Mouse (Mus musculus) heart, adult 2 months (tissue): ENCODE measurements at regions not wholly inside any gene's neighbourhood (a gene's known extent, or its start where the extent isn't known, plus 50 kb on each side); places are given as distances from the start of the nearest gene placed in this dataset.

Source experiments
- DNase-seq, 2 experiments: peaks; one replicate each; pipeline ENCODE4 v3.0.0; 2021
- H3K27ac ChIP-seq: fragments of 200-600 bp; 2 replicates; pipeline ENCODE4 v1.8.1; 2022
- H3K27me3 ChIP-seq: fragments of 200-500 bp; 2 replicates; pipeline ENCODE4 v1.6.1; 2012; ENCODE audit warnings: mild to moderate bottlenecking, low read length, inconsistent platforms, mixed read lengths; ENCODE audit not compliant: control insufficient read depth, insufficient read depth
- H3K36me3 ChIP-seq: fragments of 200-500 bp; 2 replicates; pipeline ENCODE4 v1.6.1; 2012; ENCODE audit warnings: low read length, inconsistent platforms; ENCODE audit not compliant: control insufficient read depth, insufficient read depth
- H3K4me1 ChIP-seq: fragments of 200-500 bp; 2 replicates; pipeline ENCODE4 v1.6.1; 2011; ENCODE audit warnings: low read length; ENCODE audit not compliant: control insufficient read depth, insufficient read depth
- H3K4me3 ChIP-seq: fragments of 200-600 bp; 2 replicates; pipeline ENCODE4 v1.8.1; 2022
- H3K79me2 ChIP-seq: fragments of 200-500 bp; replicated peaks from 2 replicates; pipeline ENCODE4 v1.6.1; 2012; ENCODE audit warnings: mild to moderate bottlenecking, inconsistent platforms, low read length, moderate library complexity, mixed read lengths; ENCODE audit not compliant: control insufficient read depth, insufficient read depth
- H3K9ac ChIP-seq: fragments of 200-500 bp; 2 replicates; pipeline ENCODE4 v1.6.1; 2012; ENCODE audit warnings: low read depth, mild to moderate bottlenecking, control low read depth, inconsistent platforms, low read length, mixed read lengths
- CTCF ChIP-seq: fragments of 200-600 bp; IDR thresholded peaks from 2 replicates; pipeline ENCODE4 v1.8.1; 2022; ENCODE audit warnings: antibody characterized with exemption, mild to moderate bottlenecking, moderate library complexity
- EP300 ChIP-seq: fragments of 200-500 bp; IDR thresholded peaks from 2 replicates; pipeline ENCODE4 v1.6.1; 2011; ENCODE audit warnings: low read depth, low read length, control low read depth; ENCODE audit not compliant: insufficient read depth
- POLR2A ChIP-seq: fragments of 200-500 bp; IDR thresholded peaks from 2 replicates; pipeline ENCODE4 v1.6.1; 2011; ENCODE audit warnings: mild to moderate bottlenecking, low read depth, low read length, control low read depth; ENCODE audit not compliant: insufficient read depth
- WGBS: fragments of 180-500 bp; shearing (Covaris S2); methylation state at CpG from one replicate; pipeline ENCODE4 v1.1.7; 2018; 5-methylcytosine and 5-hydroxymethylcytosine counted together
- intact Hi-C: fragments of 180-260 bp; cut with DNase I; formaldehyde crosslinking; loops from one replicate; pipeline ENCODE4 v1.15.1; 2025

DNA sequence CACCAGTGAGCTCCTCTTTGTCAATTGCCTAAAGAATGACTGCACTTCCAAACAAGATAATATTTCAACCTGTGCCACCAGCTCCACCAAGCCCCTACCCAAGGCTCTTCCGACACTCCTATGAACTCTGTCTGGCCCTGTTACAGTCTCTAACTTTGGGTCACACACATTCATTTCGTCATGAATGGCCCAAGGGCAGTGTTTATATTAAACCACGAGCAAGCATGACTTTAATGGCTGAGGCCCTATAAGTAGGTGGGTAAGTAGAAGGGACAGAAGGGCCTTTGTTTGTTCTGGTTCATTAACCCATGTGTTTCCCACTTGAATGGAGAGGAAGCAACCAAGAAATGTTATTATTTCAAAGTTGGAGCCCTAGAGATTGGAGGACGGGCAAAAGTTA is 714.9 kb upstream of the 3110018I06Rik start:
- intact Hi-C loops, result no loop called here
- Histone ChIP-seq H3K27ac (no peak overlapping the region), H3K4me3 (no peak overlapping the region), H3K9ac (no peak overlapping the region), H3K4me1 (no peaks in the 10 kb centered on the region), H3K27me3 (no peaks in the 10 kb centered on the region), H3K36me3 (no peaks in the 10 kb centered on the region), H3K79me2 (no peaks in the 10 kb centered on the region)
- no peak for TF ChIP-seq EP300
- no peak for TF ChIP-seq CTCF
- TF ChIP-seq POLR2A, result no peak
- WGBS, result 74% methylated on average over 4 of the region's 4 CpGs
- DNase-seq, result no peak

DNA sequence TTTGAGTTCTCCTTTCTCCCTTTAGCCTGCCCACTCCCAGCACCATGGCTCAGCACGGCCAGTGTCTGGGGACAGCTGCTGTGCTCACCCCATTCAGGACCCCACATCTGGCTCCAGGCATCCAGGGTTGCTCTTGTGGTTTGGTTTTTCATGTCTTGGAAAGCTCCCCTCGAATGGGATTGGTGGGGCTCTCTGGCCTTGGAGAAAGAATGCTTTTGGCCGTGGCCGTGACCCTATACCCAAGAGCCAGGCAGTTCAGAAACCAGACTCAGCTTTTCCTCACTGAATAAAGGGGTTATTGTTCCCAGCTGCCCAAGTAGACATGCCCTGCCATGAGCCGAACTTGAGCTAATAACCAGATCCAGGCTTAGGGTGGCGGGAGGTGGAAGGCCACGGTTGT is 691.8 kb upstream of the 3110018I06Rik start:
- 83% methylated on average over 7 of the region's 7 CpGs for WGBS
- Histone ChIP-seq H3K9ac (no peak overlapping the region), H3K4me3 (no peak overlapping the region), H3K27ac (no peak overlapping the region), H3K27me3 (no peaks in the 10 kb centered on the region), H3K4me1 (no peaks in the 10 kb centered on the region), H3K36me3 (no peaks in the 10 kb centered on the region), H3K79me2 (no peaks in the 10 kb centered on the region)
- TF ChIP-seq EP300 (no peak), CTCF (no peak), POLR2A (no peak)
- intact Hi-C loops, result no loop called here
- DNase-seq, result no peak

DNA sequence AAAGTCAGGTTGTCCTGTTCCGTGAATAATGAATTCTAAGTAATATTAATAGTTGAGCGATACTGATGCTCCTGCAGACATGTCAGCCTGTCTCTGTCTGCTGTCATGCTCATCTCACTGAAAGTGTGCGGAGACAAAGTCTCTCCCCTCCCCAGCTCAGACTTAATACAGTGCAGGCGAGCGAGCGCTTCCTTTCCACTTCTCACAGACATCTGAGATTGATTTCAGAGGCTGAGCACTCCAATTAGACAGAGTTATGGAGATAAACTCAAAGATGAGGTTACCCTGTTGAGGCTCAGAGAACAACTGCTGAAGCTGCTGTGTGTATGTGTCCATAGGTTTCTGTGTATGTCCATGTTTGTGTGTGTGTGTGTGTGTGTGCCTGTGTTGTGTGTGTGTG is 668.7 kb upstream of the 3110018I06Rik start:
- Histone ChIP-seq H3K4me1 (no peaks in the 10 kb centered on the region), H3K27ac (no peak overlapping the region), H3K9ac (no peak overlapping the region), H3K36me3 (no peaks in the 10 kb centered on the region), H3K27me3 (no peaks in the 10 kb centered on the region), H3K4me3 (no peak overlapping the region), H3K79me2 (no peaks in the 10 kb centered on the region)
- TF ChIP-seq EP300 (no peak), POLR2A (no peak), CTCF (no peak)
- DNase-seq, result no peak
- WGBS, result 73% methylated on average over 6 of the region's 6 CpGs
- intact Hi-C loops, result no loop called here

DNA sequence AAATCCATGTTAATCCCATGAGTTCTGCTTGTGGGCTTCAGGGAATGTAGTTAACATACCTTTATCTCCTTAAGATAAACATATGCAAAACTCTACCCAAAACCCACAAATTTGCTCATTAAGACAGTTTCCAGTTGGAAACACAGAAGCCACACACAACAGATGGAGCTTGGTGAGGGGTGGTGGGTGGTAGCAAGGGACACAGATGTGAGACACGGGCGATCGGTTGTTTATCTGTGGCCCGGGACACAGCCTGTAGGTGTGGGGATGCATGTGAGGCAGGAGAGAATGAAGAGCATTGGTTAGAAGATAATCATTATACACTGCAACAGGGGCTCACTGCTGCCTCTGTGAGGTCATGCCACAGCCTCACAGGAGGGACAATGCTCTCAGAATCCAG is 666.1 kb upstream of the 3110018I06Rik start:
- no peaks in the 10 kb centered on the region for H3K27me3 ChIP-seq
- H3K27ac ChIP-seq, result no peak overlapping the region
- intact Hi-C loops, result no loop called here
- no peaks in the 10 kb centered on the region for H3K79me2 ChIP-seq
- no peaks in the 10 kb centered on the region for H3K4me1 ChIP-seq
- H3K36me3 ChIP-seq, result no peaks in the 10 kb centered on the region
- no peak for TF ChIP-seq POLR2A
- TF ChIP-seq EP300, result no peak
- TF ChIP-seq CTCF, result no peak
- DNase-seq, result no peak
- H3K9ac ChIP-seq, result no peak overlapping the region
- WGBS, result 84% methylated on average over 4 of the region's 4 CpGs
- no peak overlapping the region for H3K4me3 ChIP-seq

DNA sequence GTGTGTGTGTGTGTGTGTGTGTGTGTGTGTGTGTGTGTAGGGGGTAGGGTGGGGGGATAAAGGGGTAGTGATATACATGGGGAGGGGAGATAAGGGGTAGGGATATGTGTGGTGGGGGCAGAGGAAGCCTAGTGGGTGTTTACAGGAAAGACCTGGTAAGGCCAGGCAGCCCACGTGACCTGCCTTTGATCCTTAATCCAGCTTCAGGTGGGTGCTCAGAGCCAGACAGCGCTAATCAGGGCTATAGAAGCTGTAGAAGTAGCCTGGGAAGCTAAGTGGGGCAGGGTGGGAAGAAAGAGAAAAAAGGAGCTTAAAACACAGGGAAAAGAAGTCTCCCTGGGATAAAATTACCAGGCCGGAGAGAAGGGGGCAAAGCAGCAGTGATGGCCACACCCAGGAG is 659.9 kb upstream of the 3110018I06Rik start:
- H3K4me1 ChIP-seq, result no peaks in the 10 kb centered on the region
- H3K4me3 ChIP-seq, result no peak overlapping the region
- 18% methylated on average over 3 of the region's 3 CpGs for WGBS
- no peak overlapping the region for H3K9ac ChIP-seq
- H3K27me3 ChIP-seq, result 0 out of 2 replicates have a peak, but pooled peaks cover 2% of the 10 kb centered on the region
- no peak for DNase-seq
- no peaks in the 10 kb centered on the region for H3K79me2 ChIP-seq
- no peak overlapping the region for H3K27ac ChIP-seq
- no peak for TF ChIP-seq POLR2A
- TF ChIP-seq CTCF, result no peak
- TF ChIP-seq EP300, result no peak
- H3K36me3 ChIP-seq, result no peaks in the 10 kb centered on the region
- intact Hi-C loops, result no loop called here

DNA sequence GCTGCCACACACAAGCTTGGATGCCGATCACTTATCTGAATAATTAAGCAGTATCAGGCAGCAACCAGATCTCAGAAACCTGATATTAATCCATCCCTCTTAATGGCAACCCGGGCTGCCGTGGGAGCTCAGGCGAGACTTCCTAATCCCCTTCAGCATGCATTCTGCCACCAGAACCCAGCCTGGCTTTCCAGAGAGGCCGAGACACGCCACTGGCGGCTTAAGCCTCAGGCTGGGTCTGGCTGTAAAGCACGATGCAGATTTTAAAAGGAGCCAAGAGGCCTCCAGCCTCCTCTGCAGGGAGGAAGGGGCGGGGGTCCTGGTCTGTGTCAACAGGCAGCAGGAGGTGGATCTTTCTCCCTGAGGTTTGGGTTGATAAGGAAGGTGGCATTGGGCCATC is 659.1 kb upstream of the 3110018I06Rik start:
- TF ChIP-seq EP300 (no peak), POLR2A (no peak), CTCF (no peak)
- Histone ChIP-seq H3K9ac (no peak overlapping the region), H3K4me3 (no peak overlapping the region), H3K4me1 (no peaks in the 10 kb centered on the region), H3K27ac (no peak overlapping the region), H3K36me3 (no peaks in the 10 kb centered on the region), H3K79me2 (no peaks in the 10 kb centered on the region), H3K27me3 (0 out of 2 replicates have a peak, but pooled peaks cover 2% of the 10 kb centered on the region)
- WGBS, result 15% methylated on average over 9 of the region's 9 CpGs
- DNase-seq, result no peak
- intact Hi-C loops, result no loop called here

DNA sequence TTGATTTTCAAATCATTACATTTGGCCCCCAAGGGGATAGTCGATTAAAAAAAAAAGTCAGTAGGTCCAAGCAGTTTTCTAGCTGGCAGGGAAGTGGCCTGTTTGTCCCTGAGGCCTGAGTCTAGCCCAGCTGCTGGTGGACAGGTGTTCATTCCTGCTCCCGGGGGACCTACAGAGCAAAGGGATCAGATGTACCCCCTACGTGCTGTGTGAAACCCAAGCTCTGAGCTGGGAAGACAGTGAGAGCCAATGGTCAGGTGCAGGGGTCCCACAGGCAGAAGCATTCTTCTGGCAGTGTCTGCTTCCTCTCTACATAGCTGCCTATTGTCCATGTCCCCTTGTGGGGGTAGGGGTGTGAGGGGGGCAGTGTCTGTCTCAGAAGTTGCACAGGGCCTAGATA is 653.2 kb upstream of the 3110018I06Rik start:
- Histone ChIP-seq H3K36me3 (no peaks in the 10 kb centered on the region), H3K27ac (no peak overlapping the region), H3K4me1 (no peaks in the 10 kb centered on the region), H3K4me3 (no peak overlapping the region), H3K79me2 (no peaks in the 10 kb centered on the region), H3K27me3 (no peaks in the 10 kb centered on the region), H3K9ac (no peak overlapping the region)
- TF ChIP-seq CTCF, result no peak
- no peak for TF ChIP-seq POLR2A
- TF ChIP-seq EP300, result no peak
- DNase-seq, result no peak
- 53% methylated on average over 3 of the region's 3 CpGs for WGBS
- intact Hi-C loops, result no loop called here
